Mouse (Mus musculus): Measurements from ENCODE around the gene Cdkn2d. TPM values are rescaled to one million over a fixed set of nuclear protein-coding genes. Genes with fewer than 3 reads are reported as not detected.

The Cdkn2d gene
- total RNA-seq, 2 experiments from 2014 or later = 15.9 to 18.4 TPM

DNA sequence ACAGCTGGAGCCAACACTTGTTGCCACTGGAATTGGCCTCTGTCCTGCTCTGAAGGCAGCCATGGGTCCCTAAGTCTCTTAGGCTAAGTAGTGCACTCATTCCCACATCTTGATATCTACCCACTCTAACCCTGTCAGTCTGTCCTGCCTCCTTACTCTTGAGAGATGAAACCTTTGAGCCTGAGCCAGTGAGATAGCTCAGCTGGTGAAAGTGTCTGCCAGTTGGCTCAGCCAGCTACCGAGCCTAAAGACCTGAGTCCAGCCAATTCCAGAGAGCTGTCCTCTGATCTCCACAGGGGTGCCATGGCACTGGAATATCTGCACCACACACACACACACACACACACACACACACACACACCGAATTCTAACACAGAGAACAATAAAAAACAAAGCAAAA, 40.7 kb downstream of the Cdkn2d start:
- intact Hi-C loops (cut with DNase I) = no loop called here
- DNase-seq = no peak

DNA sequence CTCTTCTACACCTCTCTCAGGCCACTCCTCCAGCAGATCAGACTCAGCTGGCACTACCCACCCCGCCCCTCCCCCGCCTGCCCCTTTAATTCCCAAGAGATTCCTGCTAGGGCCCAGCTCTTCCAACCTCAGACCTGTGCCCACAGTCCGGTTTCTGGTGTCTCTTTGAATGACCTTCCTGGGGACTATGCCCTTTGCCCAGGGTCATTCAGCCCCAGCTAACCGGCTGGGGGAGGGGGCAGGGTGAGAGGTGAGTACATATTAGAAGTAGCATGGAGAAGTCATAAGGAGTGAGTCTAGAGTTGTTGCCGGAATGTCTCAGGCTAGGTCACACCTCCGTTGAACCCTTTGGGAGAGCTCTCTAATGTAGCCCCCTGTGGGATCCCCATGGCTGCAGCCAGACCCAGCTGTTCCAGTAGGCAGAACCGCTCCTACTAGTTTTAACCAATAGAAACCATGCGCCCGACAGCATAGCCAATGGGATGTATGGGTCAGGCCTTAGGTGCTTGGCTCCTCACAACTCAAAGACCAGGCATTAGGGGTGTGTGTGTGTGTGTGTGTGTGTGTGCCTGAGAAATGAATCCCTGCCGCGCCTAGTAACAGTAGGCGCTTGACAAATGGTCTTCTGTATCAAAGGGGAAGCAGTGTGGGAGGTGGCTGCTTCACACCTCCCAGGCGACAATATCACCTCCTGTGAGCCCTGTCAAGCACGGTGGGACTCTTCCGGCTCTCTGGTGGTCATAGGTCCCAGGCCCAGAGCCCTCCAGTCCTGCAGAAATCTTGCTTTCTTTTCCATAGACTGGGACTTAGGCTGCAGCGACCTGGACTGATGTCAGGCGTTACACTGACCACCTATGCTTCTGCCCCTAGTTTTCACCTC, 41.3 kb downstream of the Cdkn2d start:
- DNase-seq = no peak
- intact Hi-C loops (cut with DNase I) = no loop called here

DNA sequence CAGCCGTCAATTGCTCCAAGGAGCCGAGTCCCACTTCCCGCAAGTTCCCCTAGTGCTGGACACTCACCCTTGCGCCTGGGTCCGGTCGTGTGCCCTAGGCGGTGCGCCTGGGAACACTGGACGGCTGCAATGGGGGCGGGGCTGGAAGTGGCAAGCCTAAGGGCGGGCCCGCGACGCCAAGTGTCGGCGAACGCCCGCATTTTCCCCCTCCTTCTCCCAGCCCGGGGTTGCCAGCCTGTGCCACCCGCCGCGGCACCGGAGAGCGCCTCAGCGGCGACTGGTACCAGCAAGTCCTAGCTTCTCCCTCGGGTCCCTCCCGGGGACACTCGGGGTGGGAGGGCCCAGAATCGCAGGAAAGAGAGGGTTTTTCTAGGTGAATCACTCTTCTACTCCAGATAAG, 42.9 kb downstream of the Cdkn2d start, which contains the start of gene S1pr5:
Gene S1pr5, minus strand, starts transcription at position 118 of the 400 bp plus-strand sequence.
- peak in 1 of 2 experiments; percentile 22 for DNase-seq
- intact Hi-C loops (cut with DNase I) = no loop called here

DNA sequence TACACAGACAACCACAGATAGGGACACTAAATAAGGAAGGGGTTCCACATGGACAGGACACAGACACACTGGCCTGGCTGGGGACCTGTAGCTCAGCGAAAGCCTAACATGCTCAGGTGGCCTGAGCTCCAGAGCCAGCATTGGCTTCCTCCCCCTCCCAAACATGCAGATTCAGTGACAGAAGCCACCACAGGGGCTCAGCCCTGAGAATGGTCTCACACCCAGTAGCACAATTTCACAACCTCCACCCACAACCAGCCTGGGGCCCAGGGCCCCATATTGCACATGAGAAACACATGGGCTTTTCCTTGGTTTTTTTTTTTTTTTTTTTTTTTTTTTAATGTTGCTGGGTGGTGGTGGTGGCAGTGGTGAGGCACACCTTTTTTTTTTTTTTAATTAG, 44.9 kb downstream of the Cdkn2d start:
- DNase-seq = no peak
- intact Hi-C loops (cut with DNase I) = no loop called here

DNA sequence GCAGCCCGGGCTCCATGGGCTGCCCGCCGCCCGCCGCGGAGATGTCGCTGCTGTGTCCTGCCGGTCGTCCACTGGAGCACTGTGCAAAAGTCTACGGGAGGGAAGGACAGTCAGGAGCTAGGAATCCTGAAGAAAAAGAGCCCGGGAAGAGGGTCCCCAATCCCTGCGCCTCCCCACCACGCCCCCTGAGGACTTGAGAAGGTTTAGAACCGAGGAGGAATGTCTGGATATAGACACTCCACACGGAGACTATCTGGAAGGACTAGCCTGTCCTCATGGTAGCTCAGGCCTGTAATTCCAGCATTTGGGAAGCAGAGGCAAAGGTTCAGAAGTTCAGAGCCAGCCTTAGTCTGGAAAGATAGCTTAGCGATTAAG, 46.1 kb downstream of the Cdkn2d start:
- no peak for DNase-seq
- intact Hi-C loops (cut with DNase I) = no loop called here

DNA sequence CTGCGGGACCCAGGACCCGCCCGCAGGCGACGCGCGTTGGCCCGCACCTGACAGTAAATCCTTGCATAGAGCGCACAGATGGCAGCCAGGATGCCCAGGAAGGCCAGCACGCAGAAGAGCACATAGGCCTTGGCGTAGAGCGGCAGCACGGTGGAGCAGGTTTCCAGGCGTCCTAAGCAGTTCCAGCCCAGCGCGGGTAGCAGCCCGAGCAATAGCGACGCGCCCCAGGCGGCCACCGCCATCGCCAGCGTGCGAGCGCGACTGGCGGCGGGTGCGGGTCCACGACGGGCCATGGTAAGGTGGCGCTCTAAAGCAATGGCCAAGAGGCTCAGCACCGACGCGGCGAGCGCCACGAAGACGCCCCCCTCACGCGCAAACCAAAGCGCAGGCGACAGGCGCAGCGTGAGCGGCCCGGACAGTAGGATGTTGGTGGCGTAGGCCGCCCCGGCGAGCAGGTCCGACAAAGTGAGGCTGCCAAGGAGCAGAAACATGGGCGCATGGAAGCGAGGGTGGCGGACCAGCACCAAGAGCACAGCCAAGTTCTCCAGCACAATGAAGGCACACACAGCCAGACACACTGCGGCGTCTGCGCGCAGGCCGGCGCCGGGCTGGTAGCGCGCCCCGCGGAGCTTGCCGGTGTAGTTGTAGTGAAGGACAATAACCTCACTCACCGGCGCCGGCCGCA, 46.6 kb downstream of the Cdkn2d start:
- intact Hi-C loops (cut with DNase I) = loop anchor here (5.0 kb wide), 1 partner anchor 113 kb away; no protein-coding TSS in a partner anchor
- DNase-seq = peak in 1 of 2 experiments; percentile 40

DNA sequence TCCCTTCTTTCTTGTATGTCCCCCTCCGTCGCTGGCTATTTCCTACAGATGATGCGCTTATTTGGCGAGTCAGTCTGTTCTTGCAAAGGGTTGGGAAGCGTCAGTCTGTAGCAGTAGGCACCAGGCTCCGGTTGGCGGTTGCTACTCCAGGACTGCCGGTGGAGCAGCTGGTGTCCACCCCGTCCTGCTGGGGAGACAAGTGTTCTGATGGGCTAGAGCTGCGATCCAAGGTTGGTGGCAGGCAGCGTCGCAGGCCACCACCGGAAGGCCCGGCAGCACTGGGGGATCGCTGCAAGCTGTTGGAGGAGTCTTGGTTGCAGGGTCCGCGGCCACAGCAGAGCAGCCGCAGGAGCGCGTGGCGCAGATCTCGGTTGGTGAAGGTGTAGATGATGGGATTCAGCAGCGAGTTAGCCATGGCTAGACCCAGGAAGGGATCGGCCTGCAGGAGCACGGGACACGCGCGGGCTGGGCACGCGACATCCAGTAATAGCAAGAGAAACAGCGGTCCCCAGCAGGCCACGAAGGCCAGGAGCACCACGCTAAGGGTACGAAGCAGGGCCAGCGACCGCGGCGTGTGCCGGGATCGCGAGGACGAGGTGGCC, 47.3 kb downstream of the Cdkn2d start:
- no peak for DNase-seq
- intact Hi-C loops (cut with DNase I) = loop anchor here (5.0 kb wide), 1 partner anchor 113 kb away; no protein-coding TSS in a partner anchor

DNA sequence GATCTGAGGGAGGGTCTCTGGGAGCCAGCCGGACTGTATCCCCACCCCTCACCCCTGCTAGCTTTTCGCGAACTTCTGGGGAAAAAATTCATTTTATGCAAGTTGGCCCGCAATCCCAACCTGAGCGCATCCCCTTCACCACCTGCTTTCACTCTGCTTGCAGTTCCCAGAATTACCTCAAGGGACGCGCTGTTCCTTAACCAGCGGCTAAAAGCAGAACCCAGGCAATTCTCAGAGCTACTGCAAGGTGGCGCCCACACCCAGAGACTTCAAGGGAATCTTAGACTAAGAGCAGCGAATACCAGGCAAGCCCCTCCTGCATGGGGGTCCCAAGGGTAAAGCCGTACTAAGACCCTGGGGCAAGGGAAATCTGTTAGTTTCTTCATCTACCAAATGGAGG, 49.9 kb downstream of the Cdkn2d start:
- intact Hi-C loops (cut with DNase I) = loop anchor here (5.0 kb wide), 1 partner anchor 116 kb away; no protein-coding TSS in a partner anchor
- peak; percentile 72 to 82 for DNase-seq

DNA sequence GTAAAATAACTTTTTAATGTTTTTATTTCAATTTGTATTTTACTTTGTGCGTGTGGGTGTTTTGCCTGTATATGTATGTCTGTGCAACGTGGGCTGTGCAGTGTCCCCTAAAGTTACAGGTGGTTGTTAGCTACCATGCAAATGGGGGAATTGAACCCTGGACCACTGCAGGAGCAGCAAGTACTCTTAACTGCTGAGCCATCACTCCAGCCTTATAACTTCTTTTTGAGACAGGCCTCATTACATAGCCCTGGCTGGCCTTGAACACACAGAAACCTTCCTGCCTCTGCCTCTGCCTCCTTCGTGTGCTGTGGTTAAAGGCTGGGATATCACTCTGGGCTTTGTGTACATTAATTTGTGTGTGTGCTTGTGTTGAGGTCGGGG, 51.8 kb downstream of the Cdkn2d start:
- DNase-seq = no peak
- intact Hi-C loops (cut with DNase I) = loop anchor here (2.0 kb wide), 2 partner anchors 25 to 51 kb away; partner anchors contain the start of genes Atg4d and Cdkn2d

DNA sequence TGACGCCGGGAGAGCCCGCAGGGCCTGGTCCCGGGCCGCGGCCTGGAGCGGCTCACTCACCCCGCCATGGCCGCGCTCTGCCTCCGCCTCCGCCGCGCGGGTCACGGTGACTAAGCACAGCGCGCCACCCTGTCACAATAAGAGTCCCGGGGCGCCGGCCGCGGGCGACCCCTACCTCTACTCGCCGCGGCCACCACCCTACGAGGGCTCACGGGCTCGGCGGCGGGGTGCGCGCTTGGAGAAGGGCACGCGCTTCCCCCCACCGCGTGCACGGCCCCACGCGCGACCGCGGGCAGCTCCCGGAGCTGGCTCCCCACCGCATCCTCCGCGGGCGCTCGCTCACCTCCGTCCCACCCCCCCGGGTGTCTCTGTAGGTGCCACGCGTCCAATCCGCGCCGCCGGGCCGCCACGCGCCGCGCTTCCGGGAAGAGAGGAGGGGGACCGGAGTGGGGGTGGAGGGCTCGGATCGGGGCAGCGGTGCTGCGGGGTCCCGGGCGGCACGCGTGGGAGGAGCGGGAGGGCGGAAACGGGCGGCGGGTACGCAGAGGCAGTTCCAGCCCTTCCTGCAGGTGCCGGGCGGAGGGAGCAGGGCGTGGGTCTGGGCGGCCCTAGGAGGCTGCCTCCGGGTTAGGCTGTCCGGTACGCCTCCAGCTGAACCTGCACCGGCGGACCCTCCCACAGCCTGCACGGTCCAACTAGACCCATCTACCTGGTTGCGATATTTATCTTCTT, 52.3 kb downstream of the Cdkn2d start, which contains the start of gene Keap1:
Gene Keap1, minus strand, starts transcription at position 629 of the 732 bp plus-strand sequence.
- intact Hi-C loops (cut with DNase I) = loop anchor here (2.0 kb wide), 2 partner anchors 26 to 52 kb away; partner anchors contain the start of genes Atg4d and Cdkn2d
- DNase-seq = peak; percentile 85 to 91

Other genes starting within 250 kb of the Cdkn2d start
- gene Zglp1, start 224.3 kb downstream of the Cdkn2d start, total RNA-seq (2021) = not detected
- under 1 TPM; 0.17 to 0.33 TPM for gene Gm49373, start 218.3 kb downstream of the Cdkn2d start, total RNA-seq (2021)
- gene Fdx1l, start 217.8 kb downstream of the Cdkn2d start, total RNA-seq (2021) = 10 to 100 TPM; 34.7 to 38.7 TPM
- 1 to 10 TPM in 1 of 2 experiments, under 1 TPM in 1; 0.51 to 1.9 TPM for gene Gm38431, start 199.4 kb downstream of the Cdkn2d start, total RNA-seq (2021)
- gene Raver1, start 199.4 kb downstream of the Cdkn2d start, total RNA-seq (2021) = 10 to 100 TPM; 25.1 to 27.7 TPM
- gene Tyk2, start 160.2 kb downstream of the Cdkn2d start, total RNA-seq (2021) = 1 to 10 TPM; 8.2 to 9.6 TPM
- 100 to 1,000 TPM; 157 to 165 TPM for gene Cdc37, start 141.4 kb downstream of the Cdkn2d start, total RNA-seq (2021)
- gene Pde4a, start 125.7 kb downstream of the Cdkn2d start, total RNA-seq (2021) = 10 to 100 TPM; 45.9 to 52.0 TPM
- 10 to 100 TPM; 41.9 to 43.1 TPM for gene Keap1, start 52.0 kb downstream of the Cdkn2d start, total RNA-seq (2021)
- gene S1pr5, start 43.0 kb downstream of the Cdkn2d start, total RNA-seq (2021) = 1 to 10 TPM in 1 of 2 experiments, under 1 TPM in 1; 0.69 to 1.1 TPM
- gene Atg4d, start 26.1 kb downstream of the Cdkn2d start, total RNA-seq (2021) = 10 to 100 TPM; 78.0 to 99.6 TPM
- gene Kri1, start 3.4 kb downstream of the Cdkn2d start, total RNA-seq (2021) = 10 to 100 TPM; 16.5 to 18.0 TPM
- gene Ap1m2, start 20.9 kb upstream of the Cdkn2d start, total RNA-seq (2021) = not detected
- 100 to 1,000 TPM; 118 to 124 TPM for gene Slc44a2, start 29.3 kb upstream of the Cdkn2d start, total RNA-seq (2021)
- 10 to 100 TPM; 28.9 to 29.0 TPM for gene Ilf3, start 76.5 kb upstream of the Cdkn2d start, total RNA-seq (2021)
- 1 to 10 TPM; 8.0 to 9.5 TPM for gene Qtrt1, start 120.4 kb upstream of the Cdkn2d start, total RNA-seq (2021)
- 10 to 100 TPM; 63.9 to 72.4 TPM for gene Dnm2, start 133.5 kb upstream of the Cdkn2d start, total RNA-seq (2021)
- gene Tmed1, start 218.8 kb upstream of the Cdkn2d start, total RNA-seq (2021) = 10 to 100 TPM; 44.9 to 46.9 TPM
- 1 to 10 TPM; 1.8 to 2.0 TPM for gene AB124611, start 234.8 kb upstream of the Cdkn2d start, total RNA-seq (2021)

Data from heart, postnatal 36 days (tissue).